Mouse (Mus musculus) brain, embryonic 18.5 days (tissue): Measurements from ENCODE around the gene Opn4.

Experiments used
- DNase-seq: peaks from one replicate; pipeline ENCODE4 v3.0.0-alpha.2; 2012; ENCODE audit warnings: low read depth, low spot score

Opn4 gene

DNA sequence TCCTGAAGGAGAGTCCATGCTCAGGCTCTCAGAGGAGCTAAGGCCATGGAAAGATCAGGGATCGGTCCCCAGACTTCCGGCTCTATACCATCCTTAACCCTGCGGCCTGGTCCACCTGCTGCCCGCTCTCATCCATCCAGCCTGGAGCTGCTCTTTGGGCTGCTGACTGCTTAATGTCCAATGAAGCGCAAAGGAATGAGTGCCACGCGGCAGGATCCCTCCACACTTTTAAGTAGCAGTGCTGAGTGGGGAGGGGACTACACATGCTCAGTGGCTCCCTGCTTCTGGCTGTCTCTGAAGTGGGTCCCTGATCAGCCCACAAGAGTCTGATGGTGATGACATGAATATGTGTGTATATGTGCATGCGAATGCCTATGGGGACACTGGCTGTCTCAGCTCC, at the start of gene Opn4:
Gene Opn4, minus strand, starts transcription at position 202 of the 400 bp plus-strand sequence.
- DNase-seq, result no peak

DNA sequence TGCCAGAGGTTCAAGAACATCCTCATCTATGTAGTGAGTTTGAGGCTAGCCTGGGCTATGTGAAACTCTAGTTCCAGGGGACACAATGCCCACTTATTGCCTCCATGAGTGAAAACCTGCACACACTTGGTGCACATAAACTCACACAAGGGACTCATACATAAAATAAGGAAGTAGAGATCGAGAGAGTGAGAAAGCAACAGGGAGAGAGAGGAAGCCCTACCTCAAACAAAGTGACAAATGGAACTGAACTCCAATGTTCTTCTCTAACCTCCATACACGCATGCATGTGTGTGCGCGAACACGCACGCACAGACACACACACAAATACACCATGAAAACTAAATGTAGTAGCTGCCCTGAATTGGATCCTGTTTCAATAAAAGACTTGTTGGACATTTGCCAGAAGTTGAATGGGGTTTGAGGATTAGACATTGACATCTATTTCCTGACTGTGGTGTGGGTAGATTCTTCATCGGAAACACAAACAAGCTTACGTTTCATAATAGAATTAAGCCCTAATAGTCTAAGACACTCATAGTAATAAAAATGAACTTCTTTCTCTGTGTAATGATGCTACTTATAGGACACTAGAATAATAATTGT, 48.0 kb upstream of the Opn4 start:
- no peak for DNase-seq

DNA sequence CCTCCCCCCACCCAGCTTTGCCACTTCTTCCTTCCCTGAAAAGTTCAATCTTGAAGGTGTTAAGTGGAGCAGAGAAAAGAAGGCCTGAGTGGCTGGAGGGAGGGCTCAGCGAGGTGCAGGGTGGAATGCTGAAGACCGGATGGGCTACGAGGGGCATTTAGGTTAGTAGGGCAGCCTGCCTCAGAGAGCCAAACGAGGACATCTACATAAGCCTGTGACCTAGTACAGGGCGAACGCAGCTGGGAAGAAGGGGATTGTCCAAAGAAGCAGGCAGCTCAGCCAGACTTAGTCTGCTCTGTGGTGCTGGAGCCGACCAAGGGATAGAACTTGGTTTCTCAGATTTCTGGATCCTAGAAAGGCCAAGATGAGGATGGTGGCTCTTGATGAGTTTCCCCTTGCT, 44.2 kb upstream of the Opn4 start:
- no peak for DNase-seq

DNA sequence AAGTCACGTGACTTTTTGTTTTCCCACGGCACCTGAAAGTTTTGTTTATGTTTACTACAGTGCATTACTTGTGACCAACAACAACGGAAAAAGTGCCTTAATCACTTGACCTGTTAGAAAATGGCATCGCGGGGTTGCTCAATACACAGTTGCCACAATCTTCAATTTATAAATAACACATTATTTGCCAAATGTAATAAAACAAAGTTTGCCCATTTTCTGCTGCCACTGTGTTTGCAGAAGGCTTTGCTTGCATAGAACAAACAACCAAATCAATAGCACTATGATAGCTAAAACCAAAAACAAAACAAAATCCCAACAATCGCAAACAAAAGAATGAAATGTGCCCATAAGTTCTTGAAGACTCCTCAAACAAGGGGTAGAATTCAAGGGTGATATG, 35.8 kb upstream of the Opn4 start:
- no peak for DNase-seq

DNA sequence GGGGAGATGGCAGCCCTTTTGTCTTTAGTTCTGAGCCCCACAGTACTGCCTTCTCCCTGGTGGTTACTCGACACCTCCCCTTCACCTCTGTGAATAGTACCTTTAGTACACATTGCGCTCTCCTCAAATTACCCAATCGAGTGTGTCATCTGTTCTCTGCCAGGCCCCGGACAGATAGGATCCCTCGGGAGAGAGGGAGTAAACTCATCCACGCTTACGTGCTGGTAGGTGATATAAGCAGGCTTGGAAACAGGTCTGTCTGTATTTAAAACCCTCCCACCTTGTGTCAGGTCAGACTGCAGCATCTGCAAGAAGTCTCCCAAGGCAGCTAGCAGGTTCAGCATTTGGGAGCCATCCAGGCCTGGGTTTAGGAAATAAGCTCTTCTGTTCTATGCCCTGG, 35.2 kb upstream of the Opn4 start:
- no peak for DNase-seq

DNA sequence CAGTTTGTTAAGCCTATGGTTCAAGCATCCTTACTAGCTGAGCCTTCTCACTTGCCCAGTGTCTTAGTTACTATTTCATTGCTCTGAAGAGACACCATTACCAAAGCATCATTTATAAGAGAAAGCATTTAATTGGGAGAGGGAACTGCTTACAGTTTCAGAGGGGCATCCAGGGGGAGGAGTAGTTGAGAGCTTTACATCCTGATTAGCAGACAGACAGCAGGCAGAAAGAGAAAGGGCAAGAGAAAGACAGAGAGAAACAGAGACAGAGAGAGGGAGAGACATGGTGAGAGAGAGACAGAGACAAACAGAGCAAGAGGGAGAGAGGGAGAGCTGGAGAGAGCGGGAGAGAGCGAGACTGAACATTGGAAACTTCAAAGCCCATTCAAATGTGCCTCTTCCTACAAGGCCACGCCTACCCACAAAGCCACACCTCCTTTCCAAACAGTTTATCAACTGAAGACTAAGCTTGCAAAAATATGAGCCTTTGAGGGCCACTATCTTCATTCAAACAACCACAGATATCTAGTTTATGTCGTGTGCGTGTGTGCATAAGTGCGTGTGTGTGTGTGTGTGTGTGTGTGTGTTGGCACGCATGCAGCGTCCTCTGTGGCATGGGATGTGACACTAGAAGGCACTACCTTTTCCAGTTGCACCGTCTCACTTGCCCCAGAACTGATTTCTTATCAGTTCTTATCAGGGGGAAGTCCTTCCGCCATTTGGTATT, 32.9 kb upstream of the Opn4 start:
- DNase-seq, result no peak

DNA sequence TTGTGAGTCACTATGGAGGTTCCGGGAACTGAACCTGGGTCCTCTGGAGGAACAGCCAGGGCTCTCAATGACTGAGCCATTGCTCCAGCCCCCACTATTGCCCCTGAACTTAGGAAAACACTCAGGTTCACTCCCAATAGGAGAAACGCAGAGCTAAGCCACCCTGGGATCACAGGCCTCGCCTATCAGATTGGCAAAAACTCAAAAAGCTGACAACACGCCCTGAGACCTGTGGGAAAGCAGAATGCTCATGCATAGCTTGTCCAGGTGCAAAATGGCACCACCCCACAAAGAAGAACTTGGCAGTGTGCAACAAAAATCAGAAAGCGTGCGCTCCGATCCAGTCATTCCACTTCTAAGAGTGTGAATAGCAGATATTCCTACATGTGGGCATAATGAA, 26.9 kb upstream of the Opn4 start:
- DNase-seq, result no peak

DNA sequence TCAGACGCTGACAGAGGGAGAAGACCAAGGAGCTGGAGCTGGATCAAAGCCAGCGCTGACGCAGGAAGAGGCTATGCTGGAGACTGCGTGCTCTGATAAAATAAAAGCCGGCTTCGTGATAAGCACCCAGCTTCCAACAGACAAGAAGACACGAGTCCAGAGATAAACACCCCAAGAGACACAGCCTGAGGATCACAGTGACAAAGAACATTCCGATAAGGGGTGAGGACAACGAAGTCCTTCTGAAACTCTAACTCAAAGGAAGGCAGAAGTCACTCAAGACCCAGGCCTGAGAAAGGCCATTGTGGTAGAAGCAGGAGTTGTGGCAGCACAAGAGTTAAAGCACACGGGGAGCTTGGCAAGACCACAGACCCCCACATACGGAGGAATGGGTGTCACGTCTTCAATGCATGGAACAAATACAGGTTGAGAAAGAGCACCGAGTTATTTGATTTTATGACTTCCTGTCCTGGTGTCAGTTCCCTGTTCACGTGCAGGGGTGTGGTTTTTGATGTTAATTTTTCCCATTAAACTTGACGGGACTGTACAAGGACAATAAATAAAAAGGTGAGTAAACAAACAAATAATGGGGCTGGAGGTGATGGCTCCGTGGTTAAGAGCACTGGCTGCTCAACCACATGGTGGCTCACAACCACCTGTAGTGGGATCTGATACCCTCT, 23.7 kb upstream of the Opn4 start:
- no peak for DNase-seq

DNA sequence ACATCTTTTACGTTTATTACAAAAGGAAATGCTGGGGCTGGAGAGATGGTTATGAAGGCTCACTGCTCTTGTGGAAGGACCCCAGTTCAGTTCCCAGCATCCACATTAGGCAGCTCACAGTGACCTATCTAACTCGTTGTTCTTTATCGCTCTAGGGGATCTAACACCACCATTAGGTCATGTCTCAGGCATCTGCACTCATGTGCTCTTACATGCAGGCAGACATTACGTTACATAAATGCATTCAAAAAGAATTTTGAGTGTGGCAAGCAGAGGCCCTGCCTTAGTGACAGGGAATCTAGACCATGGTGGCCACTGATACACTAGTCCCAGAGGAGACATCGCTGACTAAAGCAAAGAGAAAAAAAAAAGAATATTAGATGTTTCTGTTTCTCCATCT, 23.1 kb upstream of the Opn4 start:
- DNase-seq, result no peak

DNA sequence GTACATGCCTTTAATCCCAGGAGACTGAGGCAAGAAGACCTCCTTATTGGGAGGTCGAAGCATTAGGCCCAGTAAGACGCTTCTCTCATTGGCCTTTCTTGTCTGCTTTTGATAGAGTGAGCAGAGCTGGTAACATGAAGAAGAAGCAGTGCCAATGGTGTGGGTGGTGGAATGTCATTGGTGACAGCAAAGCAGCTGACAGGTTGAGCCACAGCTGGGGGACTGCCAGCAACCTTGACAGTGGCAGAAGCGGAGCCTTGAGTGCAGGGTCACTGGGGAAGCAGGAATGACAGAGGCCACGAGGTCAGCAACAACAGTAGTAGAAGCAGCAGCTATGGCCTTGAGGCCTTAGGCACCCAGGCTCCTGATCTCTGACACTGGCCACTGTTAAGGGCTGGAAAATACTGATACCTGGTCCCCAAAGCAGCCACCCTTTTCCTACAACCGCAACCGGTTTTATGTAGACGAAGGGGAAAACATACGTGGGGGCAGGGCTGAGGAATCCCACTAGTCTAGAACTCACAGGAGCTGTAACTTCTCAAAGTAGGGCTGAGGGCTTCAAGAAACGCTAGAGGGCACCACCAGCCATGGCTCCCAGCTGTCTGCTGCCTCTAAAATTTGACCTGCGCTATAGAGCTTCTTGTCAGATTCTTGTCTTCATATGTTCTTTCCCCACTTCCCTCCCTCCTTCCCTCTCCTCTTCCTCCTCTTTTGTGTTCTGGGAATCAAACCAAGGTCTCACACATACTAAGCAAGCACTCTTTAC, 20.9 kb upstream of the Opn4 start:
- no peak for DNase-seq

DNA sequence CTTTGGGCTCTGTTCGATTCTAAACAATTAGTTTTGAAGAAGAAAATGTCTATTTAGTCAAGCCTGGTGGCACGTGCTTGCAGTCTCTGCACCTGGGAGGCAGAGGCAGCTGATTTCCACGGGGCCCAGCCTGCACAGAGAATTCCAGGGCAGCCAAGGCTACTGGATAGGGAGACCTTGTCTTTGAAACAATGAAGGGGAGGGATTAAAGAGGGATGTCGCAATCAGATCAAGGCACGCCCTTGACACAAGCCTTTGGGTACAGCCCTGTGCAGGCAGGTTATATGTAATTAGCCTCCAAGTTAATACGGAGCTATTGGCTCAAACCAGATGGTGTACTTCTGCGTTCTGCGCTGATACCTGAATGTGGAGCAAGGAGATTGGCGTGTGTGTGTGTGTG, 18.9 kb upstream of the Opn4 start:
- no peak for DNase-seq

DNA sequence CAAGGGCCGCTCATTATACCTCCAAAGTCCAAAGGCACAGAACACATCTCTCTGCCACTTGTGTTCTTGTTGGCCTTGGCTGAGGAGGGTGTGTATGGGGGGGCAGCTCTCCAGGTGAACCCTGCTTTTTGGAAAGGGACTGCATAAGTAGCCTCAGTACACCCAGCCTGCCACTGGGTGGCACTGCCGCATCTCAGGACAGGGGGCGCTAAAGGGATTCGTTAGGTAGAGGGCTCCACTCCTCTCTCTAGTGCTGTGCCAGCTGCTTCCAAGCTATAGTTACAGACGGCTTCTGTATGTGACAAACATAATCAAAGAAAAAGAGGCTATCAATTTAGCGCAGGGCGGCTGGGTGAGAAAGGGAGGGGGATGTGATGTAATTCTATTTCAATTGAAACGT, 16.9 kb upstream of the Opn4 start:
- peak; percentile 56 for DNase-seq

DNA sequence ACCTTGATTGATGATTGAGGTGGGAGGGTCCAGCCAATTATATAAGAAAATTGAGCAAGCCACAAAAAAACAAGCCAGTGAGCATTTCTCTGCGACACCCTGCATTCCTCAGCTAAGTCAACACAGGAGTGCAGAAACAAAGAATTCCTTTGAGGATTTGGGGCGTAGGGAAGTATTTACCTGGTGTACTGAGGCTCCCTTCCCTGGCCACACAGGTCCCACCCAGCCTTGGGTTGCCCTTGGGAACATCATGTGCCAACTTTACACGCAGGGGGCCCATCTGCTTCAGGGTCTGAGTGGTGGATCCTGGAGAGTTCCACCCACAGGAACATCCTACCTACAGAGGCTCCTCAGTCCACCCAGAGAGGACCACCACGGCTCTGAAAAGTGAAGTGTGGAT, 15.7 kb upstream of the Opn4 start:
- no peak for DNase-seq

DNA sequence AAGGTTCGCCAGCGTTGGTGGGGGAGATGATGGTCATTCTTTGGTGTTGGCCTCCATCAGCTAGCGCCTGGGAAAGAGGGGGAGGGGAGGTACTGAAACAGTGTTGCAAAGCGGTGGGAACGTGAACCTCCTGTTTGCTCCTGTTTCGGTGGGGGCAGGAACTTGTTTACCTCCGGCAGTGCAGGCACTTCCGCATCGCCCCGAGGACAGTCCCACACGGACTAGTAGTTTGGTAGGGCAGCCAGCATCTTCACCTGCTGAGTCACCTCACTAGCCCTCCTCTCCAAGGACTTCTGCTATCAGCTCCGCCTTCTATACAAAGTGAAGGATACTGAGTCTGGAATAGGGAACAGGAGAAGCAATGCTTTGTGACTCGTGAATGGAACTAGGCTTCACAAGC, 15.1 kb upstream of the Opn4 start:
- no peak for DNase-seq

DNA sequence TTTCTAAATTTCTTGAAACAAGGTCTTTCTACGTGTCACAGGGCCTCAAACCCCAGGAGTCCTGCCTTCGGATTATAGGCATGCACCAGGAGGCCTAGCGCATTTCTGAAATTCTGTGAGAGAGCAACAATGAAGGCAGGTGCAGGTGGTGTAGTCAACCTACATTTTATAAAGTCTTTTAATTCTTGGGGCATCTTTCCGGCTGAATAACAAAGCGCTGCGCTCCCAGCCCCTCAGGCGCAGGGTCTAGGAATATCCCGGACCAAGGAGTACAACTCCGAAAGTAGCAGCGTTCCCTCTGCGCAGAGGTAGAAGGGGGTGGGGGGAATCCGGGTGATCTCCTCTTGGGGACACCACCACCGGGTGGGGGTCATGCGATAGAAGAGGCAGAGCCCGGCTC, 14.6 kb upstream of the Opn4 start:
- no peak for DNase-seq

DNA sequence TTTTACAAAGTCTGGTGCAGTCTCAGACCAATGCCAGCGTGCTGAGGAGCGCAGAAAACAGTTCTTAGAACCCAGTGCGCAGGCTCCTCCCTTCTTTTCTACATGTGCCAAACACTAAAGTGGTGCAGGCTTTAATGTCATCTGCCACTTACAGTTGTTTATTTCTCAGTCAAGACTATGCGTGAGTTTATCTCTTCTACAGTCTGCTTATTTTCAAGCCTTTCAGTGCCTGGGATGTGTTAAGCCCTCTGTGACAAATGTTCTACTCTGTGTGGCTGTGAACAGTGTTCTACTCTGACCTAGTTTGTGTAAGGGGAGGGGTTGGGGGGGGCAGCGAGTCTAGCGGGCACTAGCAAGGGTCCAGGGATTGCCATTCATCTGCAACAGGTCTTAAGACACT, 13.6 kb upstream of the Opn4 start:
- DNase-seq, result no peak

DNA sequence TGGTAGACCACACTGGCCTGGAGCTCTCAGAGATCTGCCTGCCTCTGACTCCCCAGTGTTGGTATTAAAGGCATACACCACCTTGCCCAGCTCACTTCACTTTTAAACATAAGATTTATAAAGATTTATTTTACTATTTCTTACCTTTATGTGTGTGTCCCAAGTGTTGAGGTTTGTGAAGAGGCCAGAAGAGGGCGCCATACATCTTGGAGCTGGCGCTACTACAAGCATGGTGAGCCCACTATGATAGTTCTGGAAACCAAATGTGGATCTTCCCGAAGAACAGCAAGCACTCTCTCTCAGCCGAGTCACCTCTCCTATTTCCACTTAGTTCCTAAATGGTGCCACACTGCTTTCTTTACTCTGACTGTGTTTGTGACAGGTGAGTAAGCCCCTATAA, 12.3 kb upstream of the Opn4 start:
- DNase-seq, result no peak

DNA sequence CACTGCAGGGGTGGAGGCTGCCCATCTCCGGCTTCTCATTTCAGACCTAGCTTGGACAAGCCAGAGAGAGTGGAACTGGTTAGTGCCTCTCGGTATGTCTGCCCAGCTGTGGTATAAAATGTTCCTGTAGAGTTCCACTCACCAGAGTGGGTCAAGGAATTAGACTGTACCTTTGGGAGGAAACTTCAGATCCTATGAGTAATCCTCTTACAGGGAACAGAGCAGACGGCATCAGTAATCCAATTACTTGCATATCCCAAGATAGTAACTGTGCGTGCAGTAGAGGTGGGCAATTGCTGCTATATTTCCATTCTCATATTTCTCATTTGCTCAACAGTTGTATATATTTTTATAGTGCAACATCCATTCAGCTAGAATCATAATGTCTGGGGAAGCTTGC, 11.6 kb upstream of the Opn4 start:
- no peak for DNase-seq

DNA sequence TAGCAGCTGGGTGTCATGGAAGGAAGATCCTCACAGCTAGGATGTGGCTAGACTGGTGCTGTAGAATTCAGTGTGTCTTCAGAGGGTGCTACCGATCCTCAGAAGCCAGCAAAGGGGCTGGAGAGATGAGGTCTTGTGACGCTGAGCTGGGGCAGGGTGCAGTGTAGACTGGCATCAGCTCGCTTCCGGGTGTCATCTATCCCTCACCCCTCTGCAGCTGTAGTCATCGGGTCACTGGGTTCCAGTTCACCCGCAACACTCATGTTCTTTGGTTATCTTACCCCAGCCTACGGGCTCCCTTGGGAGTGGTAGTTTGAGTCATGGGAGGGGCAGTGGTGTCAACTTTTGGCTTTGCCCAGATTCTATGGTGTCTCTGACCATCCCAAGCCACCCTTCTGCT, 2.0 kb upstream of the Opn4 start:
- no peak for DNase-seq

DNA sequence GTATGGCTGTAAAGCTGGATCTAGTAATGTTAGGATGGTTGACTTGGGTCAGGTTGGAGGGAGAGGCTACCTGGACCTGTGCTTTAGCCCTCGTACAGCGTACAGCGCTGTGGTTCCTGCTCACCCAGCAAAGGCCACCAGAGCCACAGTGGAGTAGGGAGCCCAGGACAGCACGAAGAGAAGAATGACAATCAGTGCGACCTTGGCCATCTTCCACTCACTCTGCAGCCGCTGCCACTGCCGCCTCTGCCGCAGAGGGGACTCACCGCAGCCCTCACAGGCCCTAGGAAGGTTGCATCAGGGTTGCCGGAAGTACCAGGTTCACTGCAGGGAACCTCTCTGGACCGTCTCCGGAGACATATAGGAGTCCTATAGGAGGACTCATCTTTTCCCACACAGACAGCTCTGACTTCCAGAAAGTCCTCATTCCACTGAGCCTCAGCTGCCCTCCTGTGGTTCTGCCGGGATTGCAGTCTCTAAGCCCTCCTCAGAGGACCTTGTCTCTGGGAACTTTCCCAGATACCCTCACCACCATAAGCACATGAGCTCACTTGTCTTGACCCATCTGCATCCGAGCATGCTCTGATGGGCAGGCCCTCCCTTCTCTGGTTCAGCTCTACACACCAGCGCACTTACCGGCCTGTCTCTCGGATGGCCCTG, 4.2 kb downstream of the Opn4 start:
- DNase-seq, result no peak

DNA sequence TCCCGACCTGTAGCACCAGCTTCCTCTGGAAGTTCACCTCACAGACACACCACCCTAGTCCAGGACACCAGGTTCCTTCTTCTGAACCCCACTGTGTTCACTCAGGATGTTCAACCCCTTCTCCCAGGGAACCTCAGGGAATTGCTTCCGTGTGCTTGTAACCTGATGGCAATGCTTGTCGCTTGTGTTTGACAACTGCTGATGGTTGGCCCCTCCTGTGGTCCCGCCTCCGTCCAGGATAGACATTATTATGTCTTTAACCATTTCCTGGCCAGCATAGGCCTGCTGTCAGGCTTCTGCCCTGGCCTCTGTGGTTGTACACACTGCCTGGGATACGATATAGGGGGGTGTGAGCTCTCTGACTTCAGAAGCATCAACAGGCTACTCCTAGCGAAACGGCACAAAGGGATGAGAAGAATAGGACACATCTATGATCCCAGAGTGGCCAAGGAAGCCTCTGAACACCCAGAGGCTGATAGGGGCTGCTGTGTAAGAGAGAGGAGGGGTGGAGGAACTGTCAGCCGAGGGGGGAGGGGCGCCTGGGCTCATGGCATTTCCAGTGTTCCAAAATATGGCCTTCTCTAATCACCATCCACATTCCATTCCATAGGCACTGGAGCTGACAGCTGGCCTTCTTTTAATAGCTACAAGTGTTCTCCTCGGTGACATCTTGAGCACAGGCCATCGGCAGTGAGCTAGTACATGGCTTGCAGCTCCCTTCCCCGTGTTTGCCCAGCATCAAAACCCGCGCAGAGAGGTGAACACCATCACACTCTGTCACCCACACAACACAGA, 8.0 kb downstream of the Opn4 start:
- DNase-seq, result no peak
